Mouse (Mus musculus) stomach, embryonic 15.5 days (tissue): ENCODE measurements around the gene Psma5. TPM values are rescaled to one million over a fixed set of nuclear protein-coding genes. Genes with fewer than 3 reads are reported as not detected.

Experiments
- ATAC-seq: fragments of 200-750 bp; cut with Nextera tagmentation; 2 replicates; pipeline ENCODE4 v1.8.0; 2017; ENCODE audit warnings: low read depth, moderate number of reproducible peaks, moderate TSS enrichment; ENCODE audit not compliant: insufficient read depth, low FRiP score
- H3K27ac ChIP-seq: fragments of 300-500 bp; sonication (generic); 2 replicates; pipeline ENCODE4 v1.5.1; 2015; ENCODE audit warnings: mild to moderate bottlenecking, inconsistent platforms
- H3K27me3 ChIP-seq: fragments of 300-500 bp; sonication (generic); replicated peaks from 2 replicates; pipeline ENCODE4 v1.6.1; 2015; ENCODE audit warnings: inconsistent platforms
- H3K36me3 ChIP-seq: fragments of 300-500 bp; sonication (generic); 2 replicates; pipeline ENCODE4 v1.6.1; 2015; ENCODE audit warnings: inconsistent platforms
- H3K4me1 ChIP-seq: fragments of 300-500 bp; sonication (generic); 2 replicates; pipeline ENCODE4 v1.6.1; 2015; ENCODE audit warnings: inconsistent platforms
- H3K4me2 ChIP-seq: fragments of 300-500 bp; sonication (generic); 2 replicates; pipeline ENCODE4 v1.6.1; 2015; ENCODE audit warnings: mild to moderate bottlenecking, inconsistent platforms
- H3K4me3 ChIP-seq: fragments of 300-500 bp; sonication (generic); replicated peaks from 2 replicates; pipeline ENCODE4 v1.5.1; 2015; ENCODE audit warnings: inconsistent platforms
- H3K9ac ChIP-seq: fragments of 300-500 bp; sonication (generic); 2 replicates; pipeline ENCODE4 v1.6.1; 2015; ENCODE audit warnings: inconsistent platforms
- H3K9me3 ChIP-seq: fragments of 300-500 bp; sonication (generic); 2 replicates; pipeline ENCODE4 v1.6.1; 2016; ENCODE audit warnings: inconsistent platforms
- whole genome bisulfite sequencing: fragments of 180-500 bp; shearing (Covaris S2); methylation state at CpG from one replicate; pipeline ENCODE4 v1.1.7; 2015; 5-methylcytosine and 5-hydroxymethylcytosine counted together
- polyA plus RNA-seq: library from polyadenylated mRNA; unstranded; fragments of >200 nt; fragmentation: Nextera tagmentation; extraction: Ambion mirVana; gene quantifications from 2 replicates; pipeline ENCODE4 v1.2.1, GENCODE M21; 2015

Psma5 gene
- polyA plus RNA-seq, 1 experiment from 2014 or later: 254 TPM

- Histone ChIP-seq H3K9ac (peak within 1 kb of the TSS; percentile 60), H3K4me2 (peak within 1 kb of the TSS; percentile 97), H3K36me3 (no peaks in the 10 kb centered on the region), H3K4me1 (peaks cover 39% of the 10 kb centered on the region), H3K27ac (peak within 1 kb of the TSS; percentile 84), H3K4me3 (peak within 1 kb of the TSS; percentile 85), H3K27me3 (no peaks in the 10 kb centered on the region), H3K9me3 (no peaks in the 10 kb centered on the region)
- under 1% methylated on average over 99 of the region's 109 CpGs for WGBS
- ATAC-seq: peak; percentile 93
Measured at GRCm38 (mm10) chr3:108283781-108284601, 27.3 kb downstream of the Psma5 start, which contains the start of gene Sort1. Gene Sort1 (plus strand): TSS chr3:108284082.

- H3K4me3 ChIP-seq: peak overlapping the region; percentile 85
- peaks cover 47% of the 10 kb centered on the region for H3K4me1 ChIP-seq
- no peaks in the 10 kb centered on the region for H3K36me3 ChIP-seq
- no peak for ATAC-seq
- 59% methylated on average over 4 of the region's 4 CpGs for WGBS
- no peak overlapping the region for H3K27ac ChIP-seq
- no peak overlapping the region; the same call in 1 of the 2 replicates for H3K9ac ChIP-seq
- peak overlapping the region; percentile 97 for H3K4me2 ChIP-seq
- no peaks in the 10 kb centered on the region for H3K27me3 ChIP-seq
- H3K9me3 ChIP-seq: no peaks in the 10 kb centered on the region
Measured at GRCm38 (mm10) chr3:108285078-108285711, 28.5 kb downstream of the Psma5 start.

GRCm38 (mm10) chr3:108286671-108287439, 30.1 kb downstream of the Psma5 start:
- Histone ChIP-seq H3K27ac (peak overlapping the region; percentile 77), H3K9ac (no peak overlapping the region), H3K4me1 (peaks cover 54% of the 10 kb centered on the region), H3K4me2 (no peak overlapping the region; the same call in 1 of the 2 replicates), H3K4me3 (no peak overlapping the region), H3K36me3 (no peaks in the 10 kb centered on the region), H3K27me3 (no peaks in the 10 kb centered on the region), H3K9me3 (no peaks in the 10 kb centered on the region)
- ATAC-seq: no peak
- whole genome bisulfite sequencing: 59% methylated on average over 14 of the region's 14 CpGs

GRCm38 (mm10) chr3:108287811-108288805, 31.4 kb downstream of the Psma5 start:
- no peaks in the 10 kb centered on the region for H3K9me3 ChIP-seq
- ATAC-seq: 0 out of 2 replicates have a peak, but pooled peaks have one; percentile 21
- no peak overlapping the region for H3K9ac ChIP-seq
- no peaks in the 10 kb centered on the region for H3K36me3 ChIP-seq
- no peaks in the 10 kb centered on the region for H3K27me3 ChIP-seq
- H3K27ac ChIP-seq: peak overlapping the region; percentile 77
- peaks cover 48% of the 10 kb centered on the region for H3K4me1 ChIP-seq
- H3K4me3 ChIP-seq: no peak overlapping the region
- H3K4me2 ChIP-seq: peak overlapping the region; percentile 24; the same call in 1 of the 2 replicates
- WGBS: 29% methylated on average over 17 of the region's 17 CpGs

- Histone ChIP-seq H3K27me3 (no peaks in the 10 kb centered on the region), H3K9ac (no peak overlapping the region), H3K9me3 (no peaks in the 10 kb centered on the region), H3K27ac (no peak overlapping the region), H3K36me3 (no peaks in the 10 kb centered on the region), H3K4me2 (no peak overlapping the region), H3K4me3 (no peak overlapping the region), H3K4me1 (peaks cover 55% of the 10 kb centered on the region)
- no peak for ATAC-seq
- 66% methylated on average over 13 of the region's 13 CpGs for WGBS
Measured at GRCm38 (mm10) chr3:108289311-108290130, 32.8 kb downstream of the Psma5 start.

GRCm38 (mm10) chr3:108291036-108291799, 34.5 kb downstream of the Psma5 start:
- H3K27me3 ChIP-seq: no peaks in the 10 kb centered on the region
- no peak overlapping the region for H3K9ac ChIP-seq
- H3K4me1 ChIP-seq: peaks cover 60% of the 10 kb centered on the region
- ATAC-seq: no peak
- H3K27ac ChIP-seq: no peak overlapping the region
- H3K4me2 ChIP-seq: no peak overlapping the region
- H3K36me3 ChIP-seq: no peaks in the 10 kb centered on the region
- no peak overlapping the region for H3K4me3 ChIP-seq
- no peaks in the 10 kb centered on the region for H3K9me3 ChIP-seq
- 72% methylated on average over 17 of the region's 17 CpGs for WGBS

GRCm38 (mm10) chr3:108294398-108294797, 37.7 kb downstream of the Psma5 start:
- ATAC-seq: 0 out of 2 replicates have a peak, but pooled peaks have one; percentile 52
- H3K9ac ChIP-seq: no peak overlapping the region
- WGBS: 18% methylated on average over 2 of the region's 2 CpGs

GRCm38 (mm10) chr3:108295379-108296219, 38.9 kb downstream of the Psma5 start:
- Histone ChIP-seq H3K4me1 (peaks cover 46% of the 10 kb centered on the region), H3K27ac (peak overlapping the region; percentile 31), H3K27me3 (no peaks in the 10 kb centered on the region), H3K9ac (no peak overlapping the region), H3K4me3 (no peak overlapping the region), H3K36me3 (no peaks in the 10 kb centered on the region), H3K4me2 (peak overlapping the region; percentile 14), H3K9me3 (no peaks in the 10 kb centered on the region)
- no peak for ATAC-seq
- 44% methylated on average over 14 of the region's 14 CpGs for WGBS

More at GRCm38 (mm10) chr3:108294398-108294797, 37.7 kb downstream of the Psma5 start:
- H3K9me3 ChIP-seq: no peaks in the 10 kb centered on the region
- peak overlapping the region; percentile 23; the same call in 1 of the 2 replicates for H3K27ac ChIP-seq
- peaks cover 55% of the 10 kb centered on the region for H3K4me1 ChIP-seq
- H3K4me2 ChIP-seq: no peak overlapping the region
- H3K27me3 ChIP-seq: no peaks in the 10 kb centered on the region
- no peaks in the 10 kb centered on the region for H3K36me3 ChIP-seq
- H3K4me3 ChIP-seq: no peak overlapping the region
